Mouse (Mus musculus) spleen, adult 2 months (tissue): ENCODE results near the gene Havcr1.

Experiments used
- CTCF ChIP-seq: fragments of 200-500 bp; IDR thresholded peaks from 2 replicates; pipeline ENCODE4 v1.5.1; 2011; ENCODE audit warnings: mild to moderate bottlenecking, inconsistent platforms; ENCODE audit not compliant: insufficient read depth, insufficient read length, insufficient replicate concordance; ENCODE audit errors: extremely low read depth
- POLR2A ChIP-seq: fragments of 200-500 bp; IDR thresholded peaks from 2 replicates; pipeline ENCODE4 v1.6.1; 2011; ENCODE audit warnings: low read depth, low read length, inconsistent platforms

DNA sequence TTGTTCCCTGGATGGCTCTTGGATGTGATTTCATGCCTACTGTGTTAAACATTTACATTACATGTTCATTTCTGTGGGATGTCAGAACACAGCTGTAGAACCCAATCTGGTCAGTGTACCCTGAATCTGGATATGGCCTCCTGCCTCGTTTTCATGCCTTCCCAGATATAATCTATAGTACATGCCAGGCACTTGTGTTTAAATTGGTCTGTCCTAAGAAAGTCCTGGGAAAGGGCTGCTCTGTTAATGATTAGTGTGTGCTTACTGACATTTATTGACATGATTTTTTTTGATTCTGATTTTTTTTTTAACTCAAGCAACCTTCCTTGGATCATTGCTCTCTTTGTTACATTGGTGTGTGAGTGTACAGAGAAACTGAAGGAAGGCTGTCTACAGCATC is 263 bp upstream of the Havcr1 start:
- TF ChIP-seq CTCF (no peak), POLR2A (no peak)
